Mouse (Mus musculus): ENCODE measurements at regions not wholly inside any gene's neighbourhood (a gene's known extent, or its start where the extent isn't known, plus 50 kb on each side); places are given as distances from the start of the nearest gene placed in this dataset.
A peak's percentile ranks its signal among the peaks of the same experiment; 100 is the strongest.

DNA sequence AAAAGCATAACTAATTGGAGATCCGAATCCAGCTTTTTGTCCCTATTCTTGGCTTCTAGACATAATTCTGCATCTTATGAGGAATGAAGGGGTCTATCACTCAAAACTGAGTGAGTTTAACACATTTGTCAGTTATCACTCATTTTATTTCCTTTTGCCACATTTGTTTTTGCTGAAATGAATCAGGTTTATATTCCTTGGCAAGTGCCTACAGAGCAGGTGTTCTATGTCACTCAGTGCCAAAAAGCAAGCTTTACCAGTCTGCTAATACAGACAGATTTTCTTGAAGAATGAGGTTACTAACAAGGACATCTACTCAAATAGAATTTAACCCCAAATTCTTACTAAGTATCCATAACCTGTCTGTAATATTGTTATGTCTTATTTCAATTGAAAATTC lies 751.4 kb downstream of the Hace1 start:
- 76% methylated on average over 1 of the region's 1 CpGs for WGBS
- H3K9ac ChIP-seq (ENCODE audit: low read depth, low read length), result no peak overlapping the region
- no peak overlapping the region for H3K4me2 ChIP-seq (ENCODE audit: low read depth, low read length)
- no peak for DNase-seq (ENCODE audit: low spot score)
- H3K27me3 ChIP-seq (replicated peaks; ENCODE audit: control insufficient read depth, insufficient read depth, low read length), result no peaks in the 10 kb centered on the region
- no peaks in the 10 kb centered on the region for H3K36me3 ChIP-seq (ENCODE audit: control insufficient read depth, insufficient read depth, low read length)
- no peak overlapping the region for H3K27ac ChIP-seq (replicated peaks; ENCODE audit: low read depth, low read length)
- ATAC-seq (ENCODE audit: low read depth), result no peak
- no peaks in the 10 kb centered on the region for H3K9me3 ChIP-seq (ENCODE audit: control insufficient read depth, low read length)
- no peaks in the 10 kb centered on the region for H3K4me1 ChIP-seq (ENCODE audit: control insufficient read depth, insufficient read depth, low read length)
- H3K4me3 ChIP-seq (ENCODE audit: low read depth, low read length), result no peak overlapping the region

DNA sequence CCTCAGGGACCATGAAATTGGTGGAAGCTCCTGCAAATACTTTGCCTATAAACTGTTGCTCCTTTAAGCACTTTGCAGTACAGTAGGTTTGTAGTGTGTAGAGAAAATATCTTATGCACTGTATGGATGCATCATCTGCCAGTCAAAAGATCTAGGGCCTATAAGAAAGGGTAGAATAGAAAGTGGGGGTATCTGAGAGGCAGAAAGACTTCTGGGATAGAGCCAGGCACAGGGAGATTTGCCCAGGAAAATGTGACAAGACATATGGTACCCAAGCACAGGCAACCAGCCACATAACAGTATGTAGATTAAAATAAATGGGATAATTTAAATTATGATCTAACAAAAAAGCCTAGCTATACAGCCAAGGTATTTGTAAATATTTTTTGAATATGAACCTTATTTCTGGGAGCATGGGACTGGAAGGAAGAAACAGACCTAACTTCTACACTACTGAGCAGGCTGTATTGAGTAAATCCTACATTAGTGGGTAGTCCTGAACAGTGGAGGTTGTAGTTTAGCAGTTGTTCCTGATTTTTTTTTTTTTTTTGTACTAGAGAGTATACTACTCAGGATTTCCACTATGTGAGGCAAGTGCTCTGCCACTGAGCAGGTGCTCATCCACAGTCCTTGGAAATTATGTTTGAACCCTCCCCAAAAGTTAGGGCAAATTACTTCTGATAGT lies 754.1 kb downstream of the Hace1 start:
- no peak overlapping the region for H3K27ac ChIP-seq (replicated peaks; ENCODE audit: low read depth, low read length)
- no peaks in the 10 kb centered on the region for H3K36me3 ChIP-seq (ENCODE audit: control insufficient read depth, insufficient read depth, low read length)
- ATAC-seq (ENCODE audit: low read depth), result no peak
- no peak overlapping the region for H3K4me3 ChIP-seq (ENCODE audit: low read depth, low read length)
- no peak for DNase-seq (ENCODE audit: low spot score)
- no peaks in the 10 kb centered on the region for H3K27me3 ChIP-seq (replicated peaks; ENCODE audit: control insufficient read depth, insufficient read depth, low read length)
- H3K9me3 ChIP-seq (ENCODE audit: control insufficient read depth, low read length), result no peaks in the 10 kb centered on the region
- H3K4me2 ChIP-seq (ENCODE audit: low read depth, low read length), result no peak overlapping the region
- no peak overlapping the region for H3K9ac ChIP-seq (ENCODE audit: low read depth, low read length)
- H3K4me1 ChIP-seq (ENCODE audit: control insufficient read depth, insufficient read depth, low read length), result no peaks in the 10 kb centered on the region

GRCm38 (mm10) chr10:46333231-46333630 lies 755.6 kb downstream of the Hace1 start:
- no peaks in the 10 kb centered on the region for H3K27me3 ChIP-seq (replicated peaks; ENCODE audit: control insufficient read depth, insufficient read depth, low read length)
- H3K27ac ChIP-seq (replicated peaks; ENCODE audit: low read depth, low read length), result no peak overlapping the region
- H3K4me1 ChIP-seq (ENCODE audit: control insufficient read depth, insufficient read depth, low read length), result no peaks in the 10 kb centered on the region
- no peaks in the 10 kb centered on the region for H3K9me3 ChIP-seq (ENCODE audit: control insufficient read depth, low read length)
- DNase-seq (ENCODE audit: low spot score), result no peak
- H3K4me3 ChIP-seq (ENCODE audit: low read depth, low read length), result no peak overlapping the region
- no peak for ATAC-seq (ENCODE audit: low read depth)
- no peak overlapping the region for H3K9ac ChIP-seq (ENCODE audit: low read depth, low read length)
- no peaks in the 10 kb centered on the region for H3K36me3 ChIP-seq (ENCODE audit: control insufficient read depth, insufficient read depth, low read length)
- no peak overlapping the region for H3K4me2 ChIP-seq (ENCODE audit: low read depth, low read length)

GRCm38 (mm10) chr10:46345315-46345714 lies 767.7 kb downstream of the Hace1 start:
- no peak for ATAC-seq (ENCODE audit: low read depth)
- H3K9me3 ChIP-seq (ENCODE audit: control insufficient read depth, low read length), result no peaks in the 10 kb centered on the region
- WGBS, result 70% methylated on average over 4 of the region's 4 CpGs
- H3K9ac ChIP-seq (ENCODE audit: low read depth, low read length), result no peak overlapping the region
- DNase-seq (ENCODE audit: low spot score), result no peak
- H3K27me3 ChIP-seq (replicated peaks; ENCODE audit: control insufficient read depth, insufficient read depth, low read length), result no peaks in the 10 kb centered on the region
- no peak overlapping the region for H3K4me2 ChIP-seq (ENCODE audit: low read depth, low read length)
- no peaks in the 10 kb centered on the region for H3K36me3 ChIP-seq (ENCODE audit: control insufficient read depth, insufficient read depth, low read length)
- no peak overlapping the region for H3K27ac ChIP-seq (replicated peaks; ENCODE audit: low read depth, low read length)
- H3K4me1 ChIP-seq (ENCODE audit: control insufficient read depth, insufficient read depth, low read length), result no peaks in the 10 kb centered on the region; the same call in 1 of the 2 replicates
- H3K4me3 ChIP-seq (ENCODE audit: low read depth, low read length), result no peak overlapping the region

- Histone ChIP-seq H3K36me3 (ENCODE audit: control insufficient read depth, insufficient read depth, low read length) (no peaks in the 10 kb centered on the region), H3K27me3 (replicated peaks; ENCODE audit: control insufficient read depth, insufficient read depth, low read length) (no peaks in the 10 kb centered on the region), H3K4me2 (ENCODE audit: low read depth, low read length) (no peak overlapping the region), H3K4me3 (ENCODE audit: low read depth, low read length) (no peak overlapping the region), H3K4me1 (ENCODE audit: control insufficient read depth, insufficient read depth, low read length) (peaks cover 2% of the 10 kb centered on the region; the same call in 1 of the 2 replicates), H3K9me3 (ENCODE audit: control insufficient read depth, low read length) (no peaks in the 10 kb centered on the region), H3K9ac (ENCODE audit: low read depth, low read length) (no peak overlapping the region), H3K27ac (replicated peaks; ENCODE audit: low read depth, low read length) (no peak overlapping the region)
- DNase-seq (ENCODE audit: low spot score) (no peak), ATAC-seq (ENCODE audit: low read depth) (no peak)
- WGBS, result 75% methylated on average over 4 of the region's 4 CpGs
Observed at GRCm38 (mm10) chr10:46349613-46350012, 772.0 kb downstream of the Hace1 start.

- H3K4me1 ChIP-seq (ENCODE audit: control insufficient read depth, insufficient read depth, low read length), result peaks cover 2% of the 10 kb centered on the region; the same call in 1 of the 2 replicates
- WGBS, result 35% methylated on average over 2 of the region's 2 CpGs
- H3K36me3 ChIP-seq (ENCODE audit: control insufficient read depth, insufficient read depth, low read length), result no peaks in the 10 kb centered on the region
- H3K4me3 ChIP-seq (ENCODE audit: low read depth, low read length), result no peak overlapping the region
- peak; percentile 6 for DNase-seq (ENCODE audit: low spot score)
- ATAC-seq (ENCODE audit: low read depth), result no peak
- no peak overlapping the region for H3K4me2 ChIP-seq (ENCODE audit: low read depth, low read length)
- H3K9ac ChIP-seq (ENCODE audit: low read depth, low read length), result no peak overlapping the region
- H3K9me3 ChIP-seq (ENCODE audit: control insufficient read depth, low read length), result no peaks in the 10 kb centered on the region
- no peaks in the 10 kb centered on the region for H3K27me3 ChIP-seq (replicated peaks; ENCODE audit: control insufficient read depth, insufficient read depth, low read length)
- H3K27ac ChIP-seq (replicated peaks; ENCODE audit: low read depth, low read length), result no peak overlapping the region
Observed at GRCm38 (mm10) chr10:46350196-46350595, 772.6 kb downstream of the Hace1 start.

GRCm38 (mm10) chr10:46356775-46357174 lies 779.1 kb downstream of the Hace1 start:
- Histone ChIP-seq H3K9me3 (ENCODE audit: control insufficient read depth, low read length) (no peaks in the 10 kb centered on the region), H3K36me3 (ENCODE audit: control insufficient read depth, insufficient read depth, low read length) (no peaks in the 10 kb centered on the region), H3K9ac (ENCODE audit: low read depth, low read length) (no peak overlapping the region), H3K4me1 (ENCODE audit: control insufficient read depth, insufficient read depth, low read length) (no peaks in the 10 kb centered on the region), H3K27ac (replicated peaks; ENCODE audit: low read depth, low read length) (no peak overlapping the region), H3K4me3 (ENCODE audit: low read depth, low read length) (no peak overlapping the region), H3K4me2 (ENCODE audit: low read depth, low read length) (no peak overlapping the region), H3K27me3 (replicated peaks; ENCODE audit: control insufficient read depth, insufficient read depth, low read length) (no peaks in the 10 kb centered on the region)
- no peak for ATAC-seq (ENCODE audit: low read depth)
- no peak for DNase-seq (ENCODE audit: low spot score)
- WGBS, result 46% methylated on average over 1 of the region's 1 CpGs

GRCm38 (mm10) chr10:46373715-46374475 lies 796.3 kb downstream of the Hace1 start:
- Histone ChIP-seq H3K4me2 (ENCODE audit: low read depth, low read length) (no peak overlapping the region), H3K4me1 (ENCODE audit: control insufficient read depth, insufficient read depth, low read length) (no peaks in the 10 kb centered on the region), H3K9me3 (ENCODE audit: control insufficient read depth, low read length) (no peaks in the 10 kb centered on the region), H3K27me3 (replicated peaks; ENCODE audit: control insufficient read depth, insufficient read depth, low read length) (no peaks in the 10 kb centered on the region), H3K36me3 (ENCODE audit: control insufficient read depth, insufficient read depth, low read length) (no peaks in the 10 kb centered on the region), H3K4me3 (ENCODE audit: low read depth, low read length) (no peak overlapping the region), H3K9ac (ENCODE audit: low read depth, low read length) (no peak overlapping the region), H3K27ac (replicated peaks; ENCODE audit: low read depth, low read length) (no peak overlapping the region)
- DNase-seq (ENCODE audit: low spot score) (no peak), ATAC-seq (ENCODE audit: low read depth) (no peak)
- WGBS, result 72% methylated on average over 7 of the region's 7 CpGs

DNA sequence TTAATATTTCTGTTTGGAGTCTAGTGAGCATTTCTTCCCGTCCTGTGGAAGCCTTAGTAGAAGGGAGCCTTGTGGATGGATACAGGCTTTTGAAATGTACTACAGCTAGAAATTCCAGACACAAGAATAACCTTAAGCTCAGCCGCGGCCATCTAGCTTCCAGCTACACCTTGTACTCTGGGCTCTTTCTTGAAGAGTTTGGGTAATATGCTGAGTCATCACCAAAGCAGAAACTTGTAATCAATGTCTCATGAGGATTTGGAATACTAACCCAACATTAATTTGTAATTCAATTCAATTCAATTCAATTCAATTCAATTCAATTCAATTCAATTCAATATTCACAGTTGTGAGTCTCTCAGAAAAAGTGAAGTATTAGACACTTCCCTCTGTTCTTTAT lies 797.0 kb downstream of the Hace1 start:
- H3K4me2 ChIP-seq (ENCODE audit: low read depth, low read length), result no peak overlapping the region
- no peak overlapping the region for H3K27ac ChIP-seq (replicated peaks; ENCODE audit: low read depth, low read length)
- H3K36me3 ChIP-seq (ENCODE audit: control insufficient read depth, insufficient read depth, low read length), result no peaks in the 10 kb centered on the region
- WGBS, result 86% methylated on average over 3 of the region's 3 CpGs
- no peaks in the 10 kb centered on the region for H3K4me1 ChIP-seq (ENCODE audit: control insufficient read depth, insufficient read depth, low read length)
- ATAC-seq (ENCODE audit: low read depth), result no peak
- DNase-seq (ENCODE audit: low spot score), result no peak
- H3K4me3 ChIP-seq (ENCODE audit: low read depth, low read length), result no peak overlapping the region
- no peak overlapping the region for H3K9ac ChIP-seq (ENCODE audit: low read depth, low read length)
- no peaks in the 10 kb centered on the region for H3K9me3 ChIP-seq (ENCODE audit: control insufficient read depth, low read length)
- H3K27me3 ChIP-seq (replicated peaks; ENCODE audit: control insufficient read depth, insufficient read depth, low read length), result no peaks in the 10 kb centered on the region
